Mouse (Mus musculus) heart, adult 2 months (tissue): ENCODE data around the gene Pdx1. TPM values are rescaled to one million over a fixed set of nuclear protein-coding genes. Genes with fewer than 3 reads are reported as not detected.

Source experiments
- DNase-seq, 2 experiments: peaks; one replicate each; pipeline ENCODE4 v3.0.0; 2021
- H3K27ac ChIP-seq: fragments of 200-600 bp; 2 replicates; pipeline ENCODE4 v1.8.1; 2022
- H3K27me3 ChIP-seq: fragments of 200-500 bp; 2 replicates; pipeline ENCODE4 v1.6.1; 2012; ENCODE audit warnings: mild to moderate bottlenecking, low read length, inconsistent platforms, mixed read lengths; ENCODE audit not compliant: control insufficient read depth, insufficient read depth
- H3K36me3 ChIP-seq: fragments of 200-500 bp; 2 replicates; pipeline ENCODE4 v1.6.1; 2012; ENCODE audit warnings: low read length, inconsistent platforms; ENCODE audit not compliant: control insufficient read depth, insufficient read depth
- H3K4me1 ChIP-seq: fragments of 200-500 bp; 2 replicates; pipeline ENCODE4 v1.6.1; 2011; ENCODE audit warnings: low read length; ENCODE audit not compliant: control insufficient read depth, insufficient read depth
- H3K4me3 ChIP-seq: fragments of 200-600 bp; 2 replicates; pipeline ENCODE4 v1.8.1; 2022
- H3K79me2 ChIP-seq: fragments of 200-500 bp; replicated peaks from 2 replicates; pipeline ENCODE4 v1.6.1; 2012; ENCODE audit warnings: mild to moderate bottlenecking, inconsistent platforms, low read length, moderate library complexity, mixed read lengths; ENCODE audit not compliant: control insufficient read depth, insufficient read depth
- H3K9ac ChIP-seq: fragments of 200-500 bp; 2 replicates; pipeline ENCODE4 v1.6.1; 2012; ENCODE audit warnings: low read depth, mild to moderate bottlenecking, control low read depth, inconsistent platforms, low read length, mixed read lengths
- CTCF ChIP-seq: fragments of 200-600 bp; IDR thresholded peaks from 2 replicates; pipeline ENCODE4 v1.8.1; 2022; ENCODE audit warnings: antibody characterized with exemption, mild to moderate bottlenecking, moderate library complexity
- EP300 ChIP-seq: fragments of 200-500 bp; IDR thresholded peaks from 2 replicates; pipeline ENCODE4 v1.6.1; 2011; ENCODE audit warnings: low read depth, low read length, control low read depth; ENCODE audit not compliant: insufficient read depth
- POLR2A ChIP-seq: fragments of 200-500 bp; IDR thresholded peaks from 2 replicates; pipeline ENCODE4 v1.6.1; 2011; ENCODE audit warnings: mild to moderate bottlenecking, low read depth, low read length, control low read depth; ENCODE audit not compliant: insufficient read depth
- WGBS: fragments of 180-500 bp; shearing (Covaris S2); methylation state at CpG from one replicate; pipeline ENCODE4 v1.1.7; 2018; 5-methylcytosine and 5-hydroxymethylcytosine counted together
- intact Hi-C: fragments of 180-260 bp; cut with DNase I; formaldehyde crosslinking; loops from one replicate; pipeline ENCODE4 v1.15.1; 2025
- polyA plus RNA-seq: library from polyadenylated mRNA; depleted of rRNA; stranded (reverse); fragments of >200 nt; gene quantifications from 2 replicates; pipeline ENCODE4 v1.2.3, GENCODE M21; 2012
- total RNA-seq, 2 experiments: library from RNA; stranded (reverse); gene quantifications; 2 replicates each; pipeline ENCODE4 v1.2.3; 2021

The Pdx1 gene
- total and polyA plus RNA-seq, 3 experiments = not detected

DNA sequence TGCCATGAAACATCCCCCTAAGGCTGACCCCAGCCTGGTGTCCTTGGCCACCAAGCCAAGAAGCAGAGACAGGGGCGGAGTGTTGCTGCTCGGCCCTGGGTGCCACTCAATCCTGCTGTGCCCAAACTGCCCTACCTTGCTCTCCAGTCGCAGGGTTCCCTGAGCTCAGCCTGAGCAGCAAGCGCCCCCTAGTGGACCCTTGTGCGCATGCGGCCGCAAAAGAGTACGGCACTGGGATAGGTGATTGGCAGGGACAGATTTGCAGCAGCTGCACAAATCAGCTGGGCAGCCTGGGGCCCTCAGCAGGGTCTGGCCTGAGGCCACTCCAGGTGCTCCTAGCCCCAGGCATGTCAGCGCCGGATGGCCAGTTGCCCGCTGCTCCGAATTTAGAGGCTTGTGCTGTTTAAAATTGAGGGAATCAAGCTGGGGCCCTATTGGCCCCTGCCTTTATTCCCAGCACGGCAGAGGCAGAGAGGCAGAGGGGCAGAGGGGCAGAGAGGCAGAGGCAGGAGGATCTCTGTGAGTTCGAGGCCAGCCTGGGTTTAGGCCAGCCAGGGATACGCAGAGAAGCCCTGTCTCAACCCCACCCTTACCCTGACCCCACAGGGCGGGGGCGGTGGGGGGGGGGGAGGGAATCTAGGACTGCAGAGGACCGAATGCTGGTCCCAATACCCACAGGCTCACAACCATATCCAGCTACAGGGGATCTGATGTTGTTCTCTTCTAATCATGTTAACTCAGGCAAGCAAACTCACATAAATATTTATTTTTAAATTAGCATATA lies 23.6 kb downstream of the Pdx1 start:
- no peak overlapping the region for H3K4me3 ChIP-seq
- TF ChIP-seq EP300 (no peak), CTCF (peak; percentile 85)
- no peak overlapping the region for H3K27ac ChIP-seq
- 20% methylated on average over 18 of the region's 18 CpGs for WGBS
- H3K27me3 ChIP-seq = no peaks in the 10 kb centered on the region; the same call in 1 of the 2 replicates
- H3K79me2 ChIP-seq = no peaks in the 10 kb centered on the region
- no peaks in the 10 kb centered on the region for H3K36me3 ChIP-seq
- no peak overlapping the region for H3K9ac ChIP-seq
- H3K4me1 ChIP-seq = no peaks in the 10 kb centered on the region
- intact Hi-C loops = no loop called here
- peak; percentile 34 to 53 for DNase-seq

DNA sequence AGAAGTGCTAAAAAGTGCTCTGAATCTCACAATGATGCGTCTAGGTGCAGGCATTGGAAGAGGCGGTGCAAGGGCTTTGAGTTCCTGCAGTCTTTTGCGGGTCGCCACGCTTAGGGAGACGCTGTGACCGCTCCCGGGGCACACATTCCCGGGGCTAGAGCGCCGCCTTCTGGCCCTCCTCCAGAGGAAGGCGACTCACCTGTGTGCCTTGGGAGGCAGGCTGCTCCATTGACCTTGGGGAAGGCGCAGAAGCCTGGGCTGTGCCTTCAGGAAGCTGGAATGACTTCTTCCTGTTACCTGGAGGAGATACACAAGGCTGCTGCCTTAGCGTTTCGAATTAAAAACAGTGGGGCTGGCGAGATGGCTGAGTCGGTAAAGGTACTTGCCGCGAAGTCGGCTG lies 24.4 kb downstream of the Pdx1 start:
- no peaks in the 10 kb centered on the region for H3K79me2 ChIP-seq
- H3K4me1 ChIP-seq = no peaks in the 10 kb centered on the region
- intact Hi-C loops = no loop called here
- TF ChIP-seq POLR2A (no peak), CTCF (peak; percentile 24; the same call in 1 of the 2 replicates), EP300 (no peak)
- WGBS = 13% methylated on average over 20 of the region's 20 CpGs
- H3K9ac ChIP-seq = no peak overlapping the region
- no peak overlapping the region for H3K4me3 ChIP-seq
- DNase-seq = no peak
- H3K27ac ChIP-seq = no peak overlapping the region
- H3K36me3 ChIP-seq = no peaks in the 10 kb centered on the region
- H3K27me3 ChIP-seq = no peaks in the 10 kb centered on the region; the same call in 1 of the 2 replicates

DNA sequence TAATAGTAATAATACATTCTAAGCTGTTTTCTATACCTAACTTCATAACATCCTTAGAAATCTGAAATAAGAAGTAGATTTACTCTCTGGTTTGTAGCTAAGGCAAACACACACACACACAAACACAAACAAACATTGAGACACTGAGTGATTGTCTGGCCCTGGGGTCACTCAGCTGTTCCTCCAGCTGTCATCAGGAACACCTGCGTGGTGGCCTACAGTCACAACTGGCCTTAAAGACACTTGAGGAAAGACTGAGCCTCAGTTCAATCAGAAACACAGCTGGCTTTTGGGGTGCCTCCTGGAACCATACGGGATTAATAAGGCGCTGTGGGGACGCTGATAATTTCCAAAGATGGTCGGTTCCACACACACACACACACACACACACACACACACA lies 27.5 kb downstream of the Pdx1 start:
- no peak for TF ChIP-seq POLR2A
- TF ChIP-seq EP300 = no peak
- TF ChIP-seq CTCF = no peak
- H3K27me3 ChIP-seq = peaks cover 15% of the 10 kb centered on the region
- H3K36me3 ChIP-seq = no peaks in the 10 kb centered on the region
- 40% methylated on average over 5 of the region's 5 CpGs for WGBS
- H3K79me2 ChIP-seq = no peaks in the 10 kb centered on the region
- intact Hi-C loops = no loop called here
- H3K4me3 ChIP-seq = no peak overlapping the region
- H3K9ac ChIP-seq = no peak overlapping the region
- no peak for DNase-seq
- no peak overlapping the region for H3K27ac ChIP-seq
- H3K4me1 ChIP-seq = no peaks in the 10 kb centered on the region

GRCm38 (mm10) chr5:147299255-147300000 lies 29.7 kb downstream of the Pdx1 start:
- intact Hi-C loops = loop anchor here (1.0 kb wide), 1 partner anchor 359 kb away; no protein-coding TSS in a partner anchor

GRCm38 (mm10) chr5:147300001-147300363 lies 30.2 kb downstream of the Pdx1 start:
- H3K9ac ChIP-seq = no peak overlapping the region
- intact Hi-C loops = no loop called here
- no peak for TF ChIP-seq EP300
- no peak for TF ChIP-seq POLR2A
- TF ChIP-seq CTCF = no peak
- H3K79me2 ChIP-seq = no peaks in the 10 kb centered on the region
- no peaks in the 10 kb centered on the region for H3K36me3 ChIP-seq
- H3K27me3 ChIP-seq = peaks cover 21% of the 10 kb centered on the region
- H3K4me3 ChIP-seq = no peak overlapping the region
- 6% methylated on average over 4 of the region's 4 CpGs for WGBS
- no peak overlapping the region for H3K27ac ChIP-seq
- H3K4me1 ChIP-seq = no peaks in the 10 kb centered on the region
- no peak for DNase-seq

More at GRCm38 (mm10) chr5:147299255-147300000, 29.7 kb downstream of the Pdx1 start:
- H3K4me1 ChIP-seq = no peaks in the 10 kb centered on the region
- TF ChIP-seq EP300 (no peak), POLR2A (no peak), CTCF (peak; percentile 74)
- no peak overlapping the region for H3K4me3 ChIP-seq
- no peaks in the 10 kb centered on the region for H3K79me2 ChIP-seq
- no peak overlapping the region for H3K27ac ChIP-seq
- H3K27me3 ChIP-seq = peaks cover 19% of the 10 kb centered on the region
- H3K9ac ChIP-seq = no peak overlapping the region
- WGBS = 2% methylated on average over 41 of the region's 41 CpGs
- H3K36me3 ChIP-seq = no peaks in the 10 kb centered on the region
- peak in 1 of 2 experiments; percentile 43 for DNase-seq
